Mouse (Mus musculus) cerebellum, adult 2 months (tissue): ENCODE data around the gene Olfr147. TPM values are rescaled to one million over a fixed set of nuclear protein-coding genes. Genes with fewer than 3 reads are reported as not detected.
"Not testable (repeated sequence)": the region's sequence is repeated elsewhere in the genome, so short reads cannot be mapped to it uniquely, and the experiment has no call there.

Experiments
- DNase-seq, 2 experiments: peaks; one replicate each; pipeline ENCODE4 v3.0.0; 2021
- H3K27ac ChIP-seq: fragments of 200-500 bp; 2 replicates; pipeline ENCODE4 v1.5.1; 2012; ENCODE audit warnings: low read length, control low read depth, inconsistent platforms; ENCODE audit not compliant: insufficient read depth
- H3K27me3 ChIP-seq: fragments of 200-500 bp; 2 replicates; pipeline ENCODE4 v1.6.1; 2012; ENCODE audit warnings: inconsistent platforms, mild to moderate bottlenecking, low read length, moderate library complexity; ENCODE audit not compliant: control insufficient read depth, insufficient read depth
- H3K4me1 ChIP-seq: fragments of 200-500 bp; 2 replicates; pipeline ENCODE4 v1.6.1; 2011; ENCODE audit warnings: low read length; ENCODE audit not compliant: control insufficient read depth, insufficient read depth
- H3K4me3 ChIP-seq: fragments of 200-500 bp; replicated peaks from 2 replicates; pipeline ENCODE3; 2011; ENCODE audit warnings: mild to moderate bottlenecking, low read depth, low read length, control low read depth; ENCODE audit not compliant: insufficient read depth
- CTCF ChIP-seq: fragments of 200-500 bp; IDR thresholded peaks from 2 replicates; pipeline ENCODE4 v1.5.1; 2011; ENCODE audit warnings: low read depth, mild to moderate bottlenecking, control low read depth, low read length, moderate library complexity, borderline replicate concordance; ENCODE audit not compliant: insufficient read depth
- POLR2A ChIP-seq: fragments of 200-500 bp; IDR thresholded peaks from 2 replicates; pipeline ENCODE4 v1.6.1; 2011; ENCODE audit warnings: low read length, control low read depth, borderline replicate concordance; ENCODE audit not compliant: insufficient read depth
- WGBS: fragments of 180-500 bp; shearing (Covaris S2); methylation state at CpG from one replicate; pipeline ENCODE4 v1.1.7; 2018; 5-methylcytosine and 5-hydroxymethylcytosine counted together
- polyA plus RNA-seq: library from polyadenylated mRNA; depleted of rRNA; stranded (reverse); fragments of >200 nt; gene quantifications from 2 replicates; pipeline ENCODE4 v1.2.3, GENCODE M21; 2012; rRNA removed

Olfr147 gene
- not detected in 2 replicates for polyA plus RNA-seq

DNA sequence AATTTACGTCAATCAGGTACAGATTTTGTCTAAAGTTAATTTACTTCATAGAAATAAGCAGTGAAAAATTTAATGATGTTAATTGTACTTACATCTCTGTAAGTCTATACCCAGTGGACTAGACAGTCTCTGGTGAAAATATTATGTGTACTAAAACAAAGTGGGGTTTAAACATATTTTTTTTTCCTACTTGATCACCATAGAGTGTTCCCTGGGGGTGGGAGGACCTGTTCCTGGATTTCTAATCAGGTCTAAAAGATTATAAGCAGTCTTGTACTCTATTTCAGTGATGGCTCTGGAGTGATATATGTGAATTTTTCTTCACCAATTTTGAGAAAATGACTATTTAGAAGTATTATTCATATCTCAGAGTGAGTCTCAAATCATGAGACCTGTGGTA is at the start of gene Olfr147:
TSS of gene Olfr147 (plus strand) at position 301 of the 400 bp plus-strand sequence.
- 74% methylated on average over 1 of the region's 1 CpGs for WGBS

DNA sequence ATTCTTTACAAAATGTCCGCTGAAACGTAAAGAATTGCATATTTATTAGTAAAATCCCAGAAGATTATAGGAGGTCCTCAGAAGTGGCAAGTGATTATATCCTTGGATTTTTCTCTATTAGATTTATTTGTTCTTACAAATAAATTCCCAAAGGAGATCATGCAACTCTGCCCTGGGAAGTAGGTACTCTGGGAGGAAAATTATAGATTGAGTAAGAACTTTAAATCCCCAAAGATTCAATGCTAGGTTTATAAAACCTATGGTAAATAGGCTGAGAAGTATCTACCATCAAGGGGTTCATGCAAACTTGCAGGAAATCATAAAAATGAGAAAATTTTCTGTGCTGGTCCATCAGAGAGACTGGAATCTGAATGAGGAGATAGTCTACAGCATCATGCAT is 34.9 kb upstream of the Olfr147 start, which contains the start of gene Olfr250:
TSS of gene Olfr250 (plus strand) at position 301 of the 400 bp plus-strand sequence.
- no peaks in the 10 kb centered on the region for H3K4me1 ChIP-seq
- no peak for TF ChIP-seq CTCF
- no peak for TF ChIP-seq POLR2A
- no peaks in the 10 kb centered on the region for H3K27me3 ChIP-seq
- H3K4me3 ChIP-seq: no peak within 1 kb of the TSS
- whole genome bisulfite sequencing: 86% methylated on average over 2 of the region's 2 CpGs
- no peak within 1 kb of the TSS for H3K27ac ChIP-seq
- DNase-seq: no peak

More for the DNA sequence above, at the start of gene Olfr147:
- Histone ChIP-seq H3K27ac (no peak within 1 kb of the TSS), H3K4me1 (no peaks in the 10 kb centered on the region), H3K4me3 (no peak within 1 kb of the TSS), H3K27me3 (no peaks in the 10 kb centered on the region)
- TF ChIP-seq CTCF: no peak
- no peak for TF ChIP-seq POLR2A
- DNase-seq: no peak

- 58% methylated on average over 2 of the region's 2 CpGs for WGBS
- no peak within 1 kb of the TSS for H3K4me3 ChIP-seq
- TF ChIP-seq CTCF (no peak), POLR2A (no peak)
- H3K27me3 ChIP-seq: no peaks in the 10 kb centered on the region
- no peaks in the 10 kb centered on the region for H3K4me1 ChIP-seq
- H3K27ac ChIP-seq: no peak within 1 kb of the TSS
- DNase-seq: no peak
These were observed 24.7 kb upstream of the Olfr147 start, which contains the start of gene Olfr251 for GRCm38 (mm10) chr9:38376786-38377185. TSS of gene Olfr251 (plus strand) at chr9:38377086.

- DNase-seq, H3K27me3 ChIP-seq, H3K4me1 ChIP-seq, H3K27ac ChIP-seq, H3K4me3 ChIP-seq: not testable (repeated sequence)
- WGBS: 85% methylated on average over 3 of the region's 3 CpGs
These were observed 6.0 kb downstream of the Olfr147 start for GRCm38 (mm10) chr9:38407502-38407901.

GRCm38 (mm10) chr9:38413502-38413901 is 12.0 kb downstream of the Olfr147 start:
- not testable (repeated sequence) for H3K27ac ChIP-seq, H3K27me3 ChIP-seq, H3K4me1 ChIP-seq, DNase-seq, H3K4me3 ChIP-seq
- 95% methylated on average over 14 of the region's 14 CpGs for WGBS

- no peaks in the 10 kb centered on the region for H3K4me1 ChIP-seq
- no peak for TF ChIP-seq POLR2A
- no peak for TF ChIP-seq CTCF
- DNase-seq: no peak
These were observed 22.3 kb downstream of the Olfr147 start for GRCm38 (mm10) chr9:38423801-38424200.

DNA sequence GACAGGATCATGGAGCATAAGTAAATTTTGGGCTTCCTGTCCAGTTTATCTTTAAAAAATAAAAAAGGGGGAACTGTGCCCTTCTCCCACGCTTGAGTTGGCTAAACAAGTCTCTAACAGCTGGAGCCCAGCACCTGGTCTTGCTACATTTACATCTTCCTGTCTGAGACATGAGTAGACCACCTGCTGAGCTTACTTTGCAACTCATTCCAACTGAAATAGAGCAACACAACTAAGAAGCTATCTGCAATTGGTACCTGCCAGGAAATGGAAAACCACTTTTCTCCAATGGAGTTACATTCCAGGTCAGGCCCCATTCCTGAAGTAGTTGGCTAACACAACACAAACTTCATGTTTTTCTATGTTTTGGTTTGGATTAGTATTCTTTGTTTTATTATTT is 25.5 kb downstream of the Olfr147 start:
- WGBS: 18% methylated on average over 1 of the region's 1 CpGs
- no peak for TF ChIP-seq POLR2A
- no peak for TF ChIP-seq CTCF
- no peaks in the 10 kb centered on the region for H3K4me1 ChIP-seq
- no peak overlapping the region for H3K27ac ChIP-seq
- no peak for DNase-seq
- no peak overlapping the region for H3K4me3 ChIP-seq
- H3K27me3 ChIP-seq: no peaks in the 10 kb centered on the region

More at GRCm38 (mm10) chr9:38423801-38424200, 22.3 kb downstream of the Olfr147 start:
- no peak overlapping the region for H3K27ac ChIP-seq
- H3K4me3 ChIP-seq: no peak overlapping the region
- H3K27me3 ChIP-seq: no peaks in the 10 kb centered on the region

- Histone ChIP-seq H3K4me3 (no peak within 1 kb of the TSS), H3K27me3 (no peaks in the 10 kb centered on the region), H3K4me1 (no peaks in the 10 kb centered on the region), H3K27ac (no peak within 1 kb of the TSS)
- TF ChIP-seq CTCF (no peak), POLR2A (no peak)
- DNase-seq: no peak
- 88% methylated on average over 1 of the region's 1 CpGs for WGBS
These were observed 27.7 kb downstream of the Olfr147 start, which contains the start of gene Olfr901 for GRCm38 (mm10) chr9:38429155-38429554. TSS of gene Olfr901 (plus strand) at chr9:38429455.
